Mouse (Mus musculus): ENCODE measurements around the gene Scfd2. TPM values are rescaled to one million over a fixed set of nuclear protein-coding genes. Genes with fewer than 3 reads are reported as not detected.

Gene Scfd2
- polyA plus RNA-seq, 1 experiment from 2014 or later = 17.7 TPM

GRCm38 (mm10) chr5:74311865-74312264 is 219.7 kb downstream of the Scfd2 start:
- WGBS = 61% methylated on average over 6 of the region's 6 CpGs
- H3K27ac ChIP-seq (ENCODE audit: low read length) = no peak overlapping the region
- no peaks in the 10 kb centered on the region for H3K9me3 ChIP-seq (ENCODE audit: control insufficient read depth, low read length)
- no peak overlapping the region for H3K4me3 ChIP-seq (ENCODE audit: low read length)
- no peak overlapping the region for H3K4me2 ChIP-seq (ENCODE audit: low read depth, low read length)
- H3K9ac ChIP-seq (ENCODE audit: low read depth, low read length) = no peak overlapping the region
- no peaks in the 10 kb centered on the region for H3K27me3 ChIP-seq (replicated peaks; ENCODE audit: control insufficient read depth, insufficient read depth, low read length)
- H3K36me3 ChIP-seq (ENCODE audit: control insufficient read depth, insufficient read depth, low read length) = no peaks in the 10 kb centered on the region
- no peak for ATAC-seq
- no peaks in the 10 kb centered on the region for H3K4me1 ChIP-seq (ENCODE audit: control insufficient read depth, insufficient read depth, low read length)

GRCm38 (mm10) chr5:74311200-74311825 is 220.2 kb downstream of the Scfd2 start:
- H3K36me3 ChIP-seq (ENCODE audit: control insufficient read depth, insufficient read depth, low read length) = no peaks in the 10 kb centered on the region
- no peak overlapping the region for H3K9ac ChIP-seq (ENCODE audit: low read depth, low read length)
- H3K27me3 ChIP-seq (replicated peaks; ENCODE audit: control insufficient read depth, insufficient read depth, low read length) = no peaks in the 10 kb centered on the region
- H3K27ac ChIP-seq (ENCODE audit: low read length) = no peak overlapping the region
- WGBS = 27% methylated on average over 6 of the region's 6 CpGs
- H3K4me1 ChIP-seq (ENCODE audit: control insufficient read depth, insufficient read depth, low read length) = no peaks in the 10 kb centered on the region
- no peak overlapping the region for H3K4me3 ChIP-seq (ENCODE audit: low read length)
- H3K9me3 ChIP-seq (ENCODE audit: control insufficient read depth, low read length) = no peaks in the 10 kb centered on the region
- H3K4me2 ChIP-seq (ENCODE audit: low read depth, low read length) = no peak overlapping the region
- 0 out of 2 replicates have a peak, but pooled peaks have one; percentile 52 for ATAC-seq

- 75% methylated on average over 5 of the region's 5 CpGs for WGBS
- Histone ChIP-seq H3K9ac (ENCODE audit: low read depth, low read length) (no peak overlapping the region), H3K27ac (ENCODE audit: low read length) (no peak overlapping the region)
Measured at GRCm38 (mm10) chr5:74310101-74310500, 221.5 kb downstream of the Scfd2 start.

GRCm38 (mm10) chr5:74307242-74307641 is 224.3 kb downstream of the Scfd2 start:
- WGBS = 80% methylated on average over 5 of the region's 5 CpGs
- no peak overlapping the region for H3K27ac ChIP-seq (ENCODE audit: low read length)
- H3K4me1 ChIP-seq (ENCODE audit: control insufficient read depth, insufficient read depth, low read length) = no peaks in the 10 kb centered on the region; the same call in 1 of the 2 replicates
- no peak for ATAC-seq
- H3K4me3 ChIP-seq (ENCODE audit: low read length) = no peak overlapping the region
- H3K9me3 ChIP-seq (ENCODE audit: control insufficient read depth, low read length) = no peaks in the 10 kb centered on the region
- no peaks in the 10 kb centered on the region for H3K36me3 ChIP-seq (ENCODE audit: control insufficient read depth, insufficient read depth, low read length)
- no peak overlapping the region for H3K9ac ChIP-seq (ENCODE audit: low read depth, low read length)
- no peaks in the 10 kb centered on the region for H3K27me3 ChIP-seq (replicated peaks; ENCODE audit: control insufficient read depth, insufficient read depth, low read length)
- H3K4me2 ChIP-seq (ENCODE audit: low read depth, low read length) = no peak overlapping the region

More at GRCm38 (mm10) chr5:74310101-74310500, 221.5 kb downstream of the Scfd2 start:
- Histone ChIP-seq H3K27me3 (replicated peaks; ENCODE audit: control insufficient read depth, insufficient read depth, low read length) (no peaks in the 10 kb centered on the region), H3K9me3 (ENCODE audit: control insufficient read depth, low read length) (no peaks in the 10 kb centered on the region), H3K4me3 (ENCODE audit: low read length) (no peak overlapping the region), H3K4me2 (ENCODE audit: low read depth, low read length) (no peak overlapping the region), H3K36me3 (ENCODE audit: control insufficient read depth, insufficient read depth, low read length) (no peaks in the 10 kb centered on the region), H3K4me1 (ENCODE audit: control insufficient read depth, insufficient read depth, low read length) (no peaks in the 10 kb centered on the region; the same call in 1 of the 2 replicates)
- no peak for ATAC-seq

- 66% methylated on average over 4 of the region's 4 CpGs for WGBS
- no peak overlapping the region for H3K9ac ChIP-seq (ENCODE audit: low read depth, low read length)
- no peaks in the 10 kb centered on the region for H3K9me3 ChIP-seq (ENCODE audit: control insufficient read depth, low read length)
- 0 out of 2 replicates have a peak overlapping the region, but pooled peaks have one; percentile 47 for H3K27ac ChIP-seq (ENCODE audit: low read length)
- H3K4me3 ChIP-seq (ENCODE audit: low read length) = no peak overlapping the region
- no peaks in the 10 kb centered on the region for H3K36me3 ChIP-seq (ENCODE audit: control insufficient read depth, insufficient read depth, low read length)
- no peaks in the 10 kb centered on the region for H3K27me3 ChIP-seq (replicated peaks; ENCODE audit: control insufficient read depth, insufficient read depth, low read length)
- no peak overlapping the region for H3K4me2 ChIP-seq (ENCODE audit: low read depth, low read length)
- no peak for ATAC-seq
- H3K4me1 ChIP-seq (ENCODE audit: control insufficient read depth, insufficient read depth, low read length) = no peaks in the 10 kb centered on the region; the same call in 1 of the 2 replicates
Measured at GRCm38 (mm10) chr5:74305533-74306189, 225.9 kb downstream of the Scfd2 start.

- H3K27ac ChIP-seq (ENCODE audit: low read length) = no peak overlapping the region
- 47% methylated on average over 4 of the region's 4 CpGs for WGBS
Measured at GRCm38 (mm10) chr5:74304767-74305166, 226.8 kb downstream of the Scfd2 start.

GRCm38 (mm10) chr5:74302331-74302730 is 229.2 kb downstream of the Scfd2 start:
- H3K27me3 ChIP-seq (replicated peaks; ENCODE audit: control insufficient read depth, insufficient read depth, low read length) = no peaks in the 10 kb centered on the region
- no peak overlapping the region for H3K4me3 ChIP-seq (ENCODE audit: low read length)
- H3K36me3 ChIP-seq (ENCODE audit: control insufficient read depth, insufficient read depth, low read length) = no peaks in the 10 kb centered on the region
- H3K4me1 ChIP-seq (ENCODE audit: control insufficient read depth, insufficient read depth, low read length) = no peaks in the 10 kb centered on the region; the same call in 1 of the 2 replicates
- no peak overlapping the region for H3K9ac ChIP-seq (ENCODE audit: low read depth, low read length)
- no peaks in the 10 kb centered on the region for H3K9me3 ChIP-seq (ENCODE audit: control insufficient read depth, low read length)
- no peak overlapping the region for H3K27ac ChIP-seq (ENCODE audit: low read length)
- ATAC-seq = no peak
- WGBS = 75% methylated on average over 3 of the region's 3 CpGs
- H3K4me2 ChIP-seq (ENCODE audit: low read depth, low read length) = no peak overlapping the region

More at GRCm38 (mm10) chr5:74304767-74305166, 226.8 kb downstream of the Scfd2 start:
- Histone ChIP-seq H3K27me3 (replicated peaks; ENCODE audit: control insufficient read depth, insufficient read depth, low read length) (no peaks in the 10 kb centered on the region), H3K4me2 (ENCODE audit: low read depth, low read length) (no peak overlapping the region), H3K9ac (ENCODE audit: low read depth, low read length) (no peak overlapping the region), H3K9me3 (ENCODE audit: control insufficient read depth, low read length) (no peaks in the 10 kb centered on the region), H3K36me3 (ENCODE audit: control insufficient read depth, insufficient read depth, low read length) (no peaks in the 10 kb centered on the region), H3K4me1 (ENCODE audit: control insufficient read depth, insufficient read depth, low read length) (no peaks in the 10 kb centered on the region; the same call in 1 of the 2 replicates), H3K4me3 (ENCODE audit: low read length) (no peak overlapping the region)
- ATAC-seq = peak; percentile 36; the same call in 1 of the 2 replicates

GRCm38 (mm10) chr5:74301443-74301842 is 230.1 kb downstream of the Scfd2 start:
- no peak overlapping the region for H3K27ac ChIP-seq (ENCODE audit: low read length)
- 75% methylated on average over 2 of the region's 2 CpGs for WGBS
- ATAC-seq = no peak

GRCm38 (mm10) chr5:74300931-74301330 is 230.6 kb downstream of the Scfd2 start:
- Histone ChIP-seq H3K27ac (ENCODE audit: low read length) (no peak overlapping the region), H3K9me3 (ENCODE audit: control insufficient read depth, low read length) (no peaks in the 10 kb centered on the region), H3K9ac (ENCODE audit: low read depth, low read length) (no peak overlapping the region), H3K36me3 (ENCODE audit: control insufficient read depth, insufficient read depth, low read length) (no peaks in the 10 kb centered on the region), H3K4me2 (ENCODE audit: low read depth, low read length) (no peak overlapping the region), H3K4me1 (ENCODE audit: control insufficient read depth, insufficient read depth, low read length) (no peaks in the 10 kb centered on the region; the same call in 1 of the 2 replicates), H3K4me3 (ENCODE audit: low read length) (no peak overlapping the region), H3K27me3 (replicated peaks; ENCODE audit: control insufficient read depth, insufficient read depth, low read length) (no peaks in the 10 kb centered on the region)
- no peak for ATAC-seq
- 57% methylated on average over 5 of the region's 5 CpGs for WGBS

More at GRCm38 (mm10) chr5:74301443-74301842, 230.1 kb downstream of the Scfd2 start:
- no peaks in the 10 kb centered on the region; the same call in 1 of the 2 replicates for H3K4me1 ChIP-seq (ENCODE audit: control insufficient read depth, insufficient read depth, low read length)
- H3K4me2 ChIP-seq (ENCODE audit: low read depth, low read length) = no peak overlapping the region
- no peak overlapping the region for H3K4me3 ChIP-seq (ENCODE audit: low read length)
- no peaks in the 10 kb centered on the region for H3K36me3 ChIP-seq (ENCODE audit: control insufficient read depth, insufficient read depth, low read length)
- H3K27me3 ChIP-seq (replicated peaks; ENCODE audit: control insufficient read depth, insufficient read depth, low read length) = no peaks in the 10 kb centered on the region
- H3K9ac ChIP-seq (ENCODE audit: low read depth, low read length) = no peak overlapping the region
- H3K9me3 ChIP-seq (ENCODE audit: control insufficient read depth, low read length) = no peaks in the 10 kb centered on the region

Measured in intestine, embryonic 16.5 days (tissue).